Mouse (Mus musculus): ENCODE measurements at regions not wholly inside any gene's neighbourhood (a gene's known extent, or its start where the extent isn't known, plus 50 kb on each side); places are given as distances from the start of the nearest gene placed in this dataset.

DNA sequence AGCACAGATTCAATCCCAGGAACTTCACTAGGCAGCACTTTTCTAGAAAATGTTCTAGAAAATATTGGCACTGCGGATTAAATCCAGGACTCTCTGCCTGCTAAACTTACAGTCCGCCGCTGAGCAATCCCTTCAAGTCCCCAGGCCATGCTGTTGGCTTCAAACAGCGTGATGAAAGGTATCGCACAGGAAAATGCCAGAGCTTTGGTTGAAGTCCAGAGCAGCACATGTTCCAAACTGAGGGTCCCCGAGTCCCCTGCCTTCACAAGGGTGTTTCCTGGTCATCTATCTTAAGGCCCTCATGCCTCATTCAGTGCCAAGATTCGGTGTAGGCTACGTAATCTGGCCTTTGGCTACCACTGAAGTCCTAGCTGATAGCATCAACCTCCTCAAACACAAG is 52.3 kb upstream of the Spdye4c start:
- Histone ChIP-seq H3K27ac (ENCODE audit: low read depth) (no peak overlapping the region), H3K36me3 (replicated peaks; ENCODE audit: insufficient read depth, low read length) (no peaks in the 10 kb centered on the region), H3K4me1 (ENCODE audit: insufficient read depth) (no peaks in the 10 kb centered on the region), H3K9me3 (ENCODE audit: low read length) (no peaks in the 10 kb centered on the region), H3K9ac (replicated peaks) (no peak overlapping the region), H3K4me3 (ENCODE audit: low read depth, low read length) (no peak overlapping the region), H3K27me3 (ENCODE audit: insufficient read depth, low read length) (no peaks in the 10 kb centered on the region), H3K4me2 (ENCODE audit: low read depth, low read length) (no peak overlapping the region)
- WGBS (ENCODE audit: insufficient replicate concordance): 81% methylated on average over 8 of the region's 8 CpGs
- no peak for DNase-seq
- TF ChIP-seq EP300 (IDR thresholded peaks at IDR 0.05; ENCODE audit: low read depth): no peak
- TF ChIP-seq CTCF (IDR thresholded peaks at IDR 0.05; ENCODE audit: low read depth): no peak
- no peak for ATAC-seq
